Mouse (Mus musculus) liver, embryonic 11.5 days (tissue): Measurements from ENCODE around the gene Bicra. TPM values are rescaled to one million over a fixed set of nuclear protein-coding genes. Genes with fewer than 3 reads are reported as not detected.

Experiments
- ATAC-seq: fragments of 200-750 bp; cut with Nextera tagmentation; replicated peaks from 2 replicates; pipeline ENCODE4 v1.8.0; 2017; ENCODE audit warnings: moderate number of reproducible peaks, mild to moderate bottlenecking, moderate TSS enrichment, moderate library complexity; ENCODE audit not compliant: low FRiP score
- DNase-seq: peaks from one replicate; pipeline ENCODE4 v3.0.0-alpha.2; 2017; ENCODE audit warnings: low spot score
- H3K27ac ChIP-seq: fragments of 300-500 bp; sonication (generic); 2 replicates; pipeline ENCODE4 v1.5.1; 2014; ENCODE audit warnings: mild to moderate bottlenecking, low read depth, low read length, control low read depth
- H3K27me3 ChIP-seq: fragments of 300-500 bp; sonication (generic); replicated peaks from 2 replicates; pipeline ENCODE4 v1.6.1; 2014; ENCODE audit warnings: low read length, mixed read lengths; ENCODE audit not compliant: control insufficient read depth, insufficient read depth
- H3K36me3 ChIP-seq: fragments of 300-500 bp; sonication (generic); 2 replicates; pipeline ENCODE4 v1.6.1; 2014; ENCODE audit warnings: mild to moderate bottlenecking, low read length, moderate library complexity, mixed read lengths; ENCODE audit not compliant: control insufficient read depth, insufficient read depth
- H3K4me1 ChIP-seq: fragments of 300-500 bp; sonication (generic); replicated peaks from 2 replicates; pipeline ENCODE4 v1.6.1; 2014; ENCODE audit warnings: low read length, mixed read lengths; ENCODE audit not compliant: control insufficient read depth, insufficient read depth
- H3K4me2 ChIP-seq: fragments of 300-500 bp; sonication (generic); 2 replicates; pipeline ENCODE4 v1.6.1; 2014; ENCODE audit warnings: mild to moderate bottlenecking, control low read depth, moderate library complexity
- H3K4me3 ChIP-seq: fragments of 300-500 bp; sonication (generic); 2 replicates; pipeline ENCODE4 v1.5.1; 2014; ENCODE audit warnings: low read depth, low read length, control low read depth
- H3K9ac ChIP-seq: fragments of 300-500 bp; sonication (generic); 2 replicates; pipeline ENCODE4 v1.6.1; 2014; ENCODE audit warnings: low read depth, low read length, control low read depth
- H3K9me3 ChIP-seq: fragments of 300-500 bp; sonication (generic); 2 replicates; pipeline ENCODE4 v1.6.1; 2016; ENCODE audit warnings: low read length, inconsistent platforms, mixed read lengths; ENCODE audit not compliant: control insufficient read depth
- WGBS: fragments of 180-500 bp; shearing (Covaris S2); extraction: QIAGEN DNeasy Blood & Tissue Kit; methylation state at CpG from one replicate; pipeline ENCODE4 v1.1.7; 2014; 5-methylcytosine and 5-hydroxymethylcytosine counted together
- polyA plus RNA-seq: library from polyadenylated mRNA; unstranded; fragments of >200 nt; fragmentation: Nextera tagmentation; extraction: Ambion mirVana; gene quantifications from 2 replicates; pipeline ENCODE4 v1.2.1, GENCODE M21; 2014

Bicra gene
- polyA plus RNA-seq, 1 experiment from 2014 or later: 7.3 TPM

DNA sequence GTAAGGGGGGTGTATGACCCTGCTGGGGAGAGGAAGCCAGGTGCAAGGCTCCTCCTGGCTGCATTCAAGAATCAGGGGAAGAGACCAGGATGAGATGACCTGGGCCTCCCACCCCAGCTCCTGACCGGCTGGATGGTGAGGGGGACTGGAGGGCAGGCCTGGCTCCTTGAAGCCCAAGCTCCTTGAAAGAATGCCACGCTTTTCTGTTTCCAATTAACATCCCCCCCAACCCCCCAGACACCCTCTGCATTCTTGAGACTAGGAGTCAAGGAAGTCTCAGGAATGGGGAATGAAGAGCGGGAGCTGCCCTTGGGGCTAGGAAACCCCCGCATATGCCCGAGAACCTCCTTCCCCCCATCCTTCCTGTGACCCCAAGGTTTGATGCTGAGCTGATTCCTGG lies 3.2 kb downstream of the Bicra start:
- H3K4me3 ChIP-seq: no peak overlapping the region
- WGBS: 53% methylated on average over 5 of the region's 5 CpGs

DNA sequence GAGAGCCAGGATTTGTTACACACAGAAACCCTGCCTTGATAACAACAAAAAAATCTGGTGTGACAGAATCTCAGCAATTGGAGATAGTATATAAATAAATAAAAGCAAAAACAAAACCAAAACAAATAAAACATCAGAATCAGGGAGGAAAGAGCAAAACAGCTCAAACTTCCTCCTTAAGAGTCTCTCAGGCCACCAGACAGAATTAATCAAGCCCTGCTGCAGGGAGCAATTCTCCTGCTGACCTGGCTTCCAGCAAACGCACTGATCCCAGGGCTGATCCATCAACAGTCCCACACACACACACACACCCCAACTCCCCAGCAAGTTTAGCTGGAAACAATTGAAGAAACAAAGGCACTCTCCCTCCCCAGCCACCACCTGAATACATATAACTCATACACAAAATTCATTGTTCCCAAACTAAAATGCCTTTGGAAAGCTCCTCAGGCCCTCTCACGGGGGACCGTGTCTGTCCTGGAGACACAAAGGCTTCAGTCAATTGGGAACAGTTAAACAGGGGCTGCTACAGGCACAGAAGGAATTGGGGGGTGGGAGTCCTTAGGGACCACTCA lies 3.8 kb downstream of the Bicra start:
- WGBS: 46% methylated on average over 3 of the region's 3 CpGs
- Histone ChIP-seq H3K9me3 (no peaks in the 10 kb centered on the region), H3K27me3 (no peaks in the 10 kb centered on the region), H3K36me3 (no peaks in the 10 kb centered on the region), H3K9ac (no peak overlapping the region), H3K4me2 (peak overlapping the region; percentile 82), H3K27ac (peak overlapping the region; percentile 28; the same call in 1 of the 2 replicates), H3K4me1 (peaks cover 43% of the 10 kb centered on the region), H3K4me3 (no peak overlapping the region)
- no peak for ATAC-seq
- DNase-seq: no peak

More for the DNA sequence above, 3.2 kb downstream of the Bicra start:
- no peaks in the 10 kb centered on the region for H3K36me3 ChIP-seq
- 0 out of 2 replicates have a peak overlapping the region, but pooled peaks have one; percentile 10 for H3K9ac ChIP-seq
- peaks cover 41% of the 10 kb centered on the region for H3K4me1 ChIP-seq
- H3K4me2 ChIP-seq: peak overlapping the region; percentile 82
- no peak for ATAC-seq
- no peaks in the 10 kb centered on the region for H3K9me3 ChIP-seq
- H3K27me3 ChIP-seq: no peaks in the 10 kb centered on the region
- H3K27ac ChIP-seq: peak overlapping the region; percentile 28; the same call in 1 of the 2 replicates
- no peak for DNase-seq

DNA sequence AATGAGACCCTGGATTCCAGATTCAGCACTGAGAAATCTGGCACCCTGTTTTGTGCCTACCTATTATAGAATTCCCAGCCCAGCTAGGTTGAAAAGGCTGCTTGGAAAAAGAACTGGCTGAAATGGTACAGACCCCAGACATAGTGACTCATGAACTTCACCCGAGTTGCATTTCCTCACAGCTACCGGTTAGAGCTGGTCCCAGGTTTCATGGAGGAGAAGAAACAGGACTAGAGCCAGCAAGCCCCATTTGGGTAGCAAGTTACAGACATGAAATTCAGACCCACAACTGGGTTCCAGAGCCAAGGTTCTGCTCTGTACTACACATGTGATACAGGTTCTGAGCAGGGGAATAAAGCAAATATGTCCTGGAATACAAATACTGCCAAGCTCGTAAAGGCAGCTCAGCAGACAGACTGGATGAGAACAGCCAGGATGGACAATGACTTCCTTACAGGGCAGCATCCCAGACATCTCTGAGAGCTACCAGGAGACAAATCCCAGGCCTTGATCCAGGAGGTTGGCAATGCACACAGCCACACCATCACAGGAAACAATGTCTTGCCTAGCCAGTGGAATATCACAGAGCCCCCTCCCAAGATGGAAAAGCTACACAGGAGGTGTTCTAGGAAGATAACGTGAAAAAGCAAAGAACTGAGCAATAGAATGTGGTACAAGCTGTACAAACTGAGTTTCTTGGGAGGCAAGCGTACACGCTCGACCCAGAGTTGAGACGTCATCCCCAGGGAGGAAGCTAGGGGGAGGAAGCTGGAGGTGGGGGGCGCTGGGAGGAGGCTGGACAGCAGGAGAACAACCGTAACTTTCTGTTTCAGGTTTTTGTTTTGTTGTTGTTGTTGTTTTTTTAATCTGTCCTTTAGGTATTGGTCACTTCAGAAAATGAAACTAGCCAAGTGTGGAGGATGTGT lies 4.6 kb downstream of the Bicra start:
- no peak for DNase-seq
- Histone ChIP-seq H3K4me3 (no peak overlapping the region), H3K4me2 (peak overlapping the region; percentile 82), H3K4me1 (peaks cover 48% of the 10 kb centered on the region), H3K27me3 (no peaks in the 10 kb centered on the region), H3K9me3 (no peaks in the 10 kb centered on the region), H3K36me3 (no peaks in the 10 kb centered on the region), H3K9ac (no peak overlapping the region), H3K27ac (no peak overlapping the region)
- no peak for ATAC-seq
- 66% methylated on average over 10 of the region's 10 CpGs for WGBS

DNA sequence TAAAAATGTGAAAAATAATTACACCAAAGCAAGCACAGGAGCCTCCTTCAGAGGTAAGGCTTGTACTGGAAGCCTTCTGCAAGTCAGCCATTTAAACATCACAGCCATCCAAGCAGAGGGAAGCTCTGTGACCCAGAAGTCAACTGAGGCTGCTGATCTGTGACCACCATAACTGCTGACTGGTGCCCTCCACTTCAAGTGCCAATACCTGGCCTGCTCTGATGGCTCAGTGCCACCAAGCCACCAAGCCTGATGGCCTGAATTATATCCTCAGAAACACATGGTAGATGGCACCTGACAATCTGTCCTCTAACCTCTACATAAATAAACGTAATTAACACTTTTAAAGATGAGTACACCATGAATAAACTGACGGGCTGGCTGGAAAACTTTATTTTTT lies 6.5 kb downstream of the Bicra start:
- H3K4me3 ChIP-seq: no peak overlapping the region
- H3K27ac ChIP-seq: no peak overlapping the region
- ATAC-seq: no peak
- H3K27me3 ChIP-seq: no peaks in the 10 kb centered on the region
- no peak overlapping the region for H3K4me2 ChIP-seq
- no peak overlapping the region for H3K9ac ChIP-seq
- H3K9me3 ChIP-seq: no peaks in the 10 kb centered on the region
- H3K4me1 ChIP-seq: peaks cover 51% of the 10 kb centered on the region
- H3K36me3 ChIP-seq: no peaks in the 10 kb centered on the region
- DNase-seq: no peak
- WGBS: 90% methylated on average over 2 of the region's 2 CpGs

DNA sequence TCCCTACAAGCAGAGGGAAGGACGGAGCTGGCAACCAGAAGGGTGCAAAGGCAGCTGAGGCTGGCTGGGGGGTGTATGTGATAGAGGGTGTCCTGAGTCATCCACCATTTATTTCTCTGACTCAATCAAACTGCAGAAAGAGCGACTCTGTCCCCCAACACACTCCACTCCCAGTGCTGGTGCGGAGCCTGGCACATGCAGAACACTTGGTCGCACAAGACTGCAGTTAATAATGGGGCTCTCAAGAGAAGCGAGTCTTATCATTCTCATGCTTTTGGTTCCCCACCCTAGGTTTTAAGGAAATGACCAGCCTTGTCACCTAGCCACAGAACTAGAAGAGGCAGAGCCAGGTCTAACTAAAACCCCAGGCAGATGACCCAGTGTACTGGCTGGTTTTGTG lies 8.4 kb downstream of the Bicra start:
- Histone ChIP-seq H3K9me3 (no peaks in the 10 kb centered on the region), H3K27ac (peak overlapping the region; percentile 35; the same call in 1 of the 2 replicates), H3K9ac (0 out of 2 replicates have a peak overlapping the region, but pooled peaks have one; percentile 12), H3K4me3 (no peak overlapping the region), H3K36me3 (no peaks in the 10 kb centered on the region), H3K4me1 (peaks cover 34% of the 10 kb centered on the region), H3K27me3 (no peaks in the 10 kb centered on the region), H3K4me2 (peak overlapping the region; percentile 45)
- WGBS: 55% methylated on average over 5 of the region's 5 CpGs
- ATAC-seq (peak; percentile 67), DNase-seq (no peak)

DNA sequence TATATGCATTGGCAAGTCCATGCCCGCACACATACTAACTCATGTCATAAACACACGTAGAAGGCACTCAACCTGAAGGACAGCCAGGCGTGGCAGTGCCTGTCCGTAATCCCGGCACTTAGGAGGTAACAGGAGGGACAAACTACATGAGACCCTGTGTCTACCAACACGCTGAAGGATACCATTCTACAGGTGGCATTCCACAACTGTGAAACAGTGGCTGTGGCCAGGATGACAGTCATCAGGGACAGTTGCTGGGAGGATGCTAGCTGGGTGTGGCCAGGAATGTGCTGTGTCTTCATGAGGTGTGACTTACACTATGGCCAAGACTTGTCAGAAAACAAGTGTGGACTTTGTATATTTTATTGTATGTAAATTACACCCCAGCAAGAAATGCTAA lies 10.7 kb downstream of the Bicra start:
- 84% methylated on average over 6 of the region's 6 CpGs for WGBS
- Histone ChIP-seq H3K36me3 (no peaks in the 10 kb centered on the region), H3K4me1 (peaks cover 29% of the 10 kb centered on the region), H3K9me3 (no peaks in the 10 kb centered on the region), H3K4me2 (no peak overlapping the region), H3K27ac (no peak overlapping the region), H3K9ac (no peak overlapping the region), H3K4me3 (no peak overlapping the region), H3K27me3 (no peaks in the 10 kb centered on the region)
- DNase-seq: no peak
- ATAC-seq: no peak

DNA sequence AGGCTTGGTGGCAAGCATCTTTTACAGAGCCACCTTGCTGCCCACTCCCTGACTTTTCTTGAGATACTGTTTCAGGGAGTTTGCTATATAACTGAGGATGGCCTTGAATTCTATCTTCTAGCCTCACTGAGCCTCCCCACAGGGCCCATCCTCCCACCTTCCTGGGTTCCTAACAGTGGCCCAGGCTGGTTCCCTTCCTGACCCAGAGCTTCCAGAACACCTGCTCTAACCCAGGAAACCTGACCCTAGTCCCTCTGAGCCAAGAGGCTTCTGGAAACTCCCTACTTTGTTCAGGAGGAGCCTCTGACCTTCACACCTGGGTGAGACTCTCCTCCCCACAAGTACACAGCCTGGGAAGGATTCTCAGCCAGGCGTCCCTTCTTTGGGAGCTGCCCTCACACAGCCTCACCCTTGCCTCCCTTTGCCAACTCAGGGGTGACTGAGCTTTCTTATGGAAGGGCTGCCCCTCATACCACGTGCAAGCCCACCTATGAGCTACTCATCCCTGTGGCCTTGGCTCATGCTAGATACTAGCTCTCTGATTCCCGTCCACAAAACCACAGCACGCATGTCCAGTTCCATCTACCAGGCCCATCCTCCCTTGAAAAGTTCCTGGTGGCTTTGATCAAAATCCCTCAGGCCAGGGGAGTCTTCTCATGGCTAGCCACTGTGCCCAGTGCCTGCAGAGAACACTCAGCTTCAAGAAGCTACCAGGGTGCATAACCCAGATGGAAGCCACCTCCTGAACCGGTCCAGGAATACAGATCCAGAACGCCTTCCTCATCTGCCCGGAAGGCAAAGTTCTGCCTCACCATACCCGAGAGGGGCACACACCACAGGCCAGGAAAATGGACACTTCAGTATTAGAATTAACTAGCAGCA lies 13.9 kb downstream of the Bicra start:
- WGBS: 89% methylated on average over 8 of the region's 8 CpGs
- Histone ChIP-seq H3K27ac (no peak overlapping the region), H3K9me3 (no peaks in the 10 kb centered on the region), H3K4me3 (no peak overlapping the region), H3K27me3 (no peaks in the 10 kb centered on the region), H3K9ac (no peak overlapping the region), H3K4me1 (peaks cover 14% of the 10 kb centered on the region), H3K4me2 (no peak overlapping the region), H3K36me3 (0 out of 2 replicates have a peak, but pooled peaks cover 2% of the 10 kb centered on the region)
- DNase-seq (no peak), ATAC-seq (no peak)

DNA sequence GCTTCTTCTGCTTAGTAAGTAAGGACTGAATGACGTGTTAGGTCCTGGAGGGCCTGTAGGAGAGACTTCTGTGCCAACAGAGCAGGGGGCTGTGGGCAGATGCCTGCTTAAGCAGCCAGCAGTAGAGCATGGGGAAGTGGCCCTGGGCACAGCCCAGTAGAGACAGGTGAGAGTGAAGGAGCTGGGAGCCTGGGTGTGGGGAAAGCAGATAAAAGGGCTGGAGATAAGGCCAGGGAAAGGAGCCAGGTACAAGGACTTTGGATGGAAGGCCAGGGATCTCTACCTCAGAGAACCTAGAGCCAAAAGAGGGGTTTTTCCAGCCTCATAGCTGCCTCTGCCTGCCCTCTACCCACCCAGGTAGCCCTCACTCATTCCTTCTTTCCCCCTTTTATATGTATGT lies 14.7 kb downstream of the Bicra start:
- H3K9me3 ChIP-seq: no peaks in the 10 kb centered on the region
- H3K4me1 ChIP-seq: peaks cover 11% of the 10 kb centered on the region
- H3K4me3 ChIP-seq: no peak overlapping the region
- DNase-seq (no peak), ATAC-seq (no peak)
- no peak overlapping the region for H3K4me2 ChIP-seq
- no peaks in the 10 kb centered on the region for H3K27me3 ChIP-seq
- WGBS: 86% methylated on average over 1 of the region's 1 CpGs
- H3K27ac ChIP-seq: no peak overlapping the region
- no peak overlapping the region for H3K9ac ChIP-seq
- H3K36me3 ChIP-seq: 0 out of 2 replicates have a peak, but pooled peaks cover 2% of the 10 kb centered on the region
